Mouse (Mus musculus) kidney, embryonic 15.5 days (tissue): ENCODE measurements at regions not wholly inside any gene's neighbourhood (a gene's known extent, or its start where the extent isn't known, plus 50 kb on each side); places are given as distances from the start of the nearest gene placed in this dataset.
A peak's percentile ranks its signal among the peaks of the same experiment; 100 is the strongest.

Experiments used
- ATAC-seq: fragments of 200-750 bp; cut with Nextera tagmentation; replicated peaks from 2 replicates; pipeline ENCODE4 v1.8.0; 2017; ENCODE audit warnings: moderate TSS enrichment; ENCODE audit not compliant: low FRiP score
- H3K27ac ChIP-seq: fragments of 300-500 bp; sonication (generic); 2 replicates; pipeline ENCODE4 v1.5.1; 2015; ENCODE audit warnings: mild to moderate bottlenecking, inconsistent platforms
- H3K27me3 ChIP-seq: fragments of 300-500 bp; sonication (generic); 2 replicates; pipeline ENCODE4 v1.6.1; 2015; ENCODE audit warnings: inconsistent platforms
- H3K36me3 ChIP-seq: fragments of 300-500 bp; sonication (generic); 2 replicates; pipeline ENCODE4 v1.6.1; 2015; ENCODE audit warnings: inconsistent platforms
- H3K4me1 ChIP-seq: fragments of 300-500 bp; sonication (generic); 2 replicates; pipeline ENCODE4 v1.6.1; 2015; ENCODE audit warnings: inconsistent platforms
- H3K4me2 ChIP-seq: fragments of 300-500 bp; sonication (generic); 2 replicates; pipeline ENCODE4 v1.6.1; 2015; ENCODE audit warnings: moderate library complexity, mild to moderate bottlenecking, inconsistent platforms
- H3K4me3 ChIP-seq: fragments of 300-500 bp; sonication (generic); replicated peaks from 2 replicates; pipeline ENCODE4 v1.5.1; 2015; ENCODE audit warnings: mild to moderate bottlenecking, inconsistent platforms
- H3K9ac ChIP-seq: fragments of 300-500 bp; sonication (generic); 2 replicates; pipeline ENCODE4 v1.6.1; 2015; ENCODE audit warnings: mild to moderate bottlenecking, inconsistent platforms
- H3K9me3 ChIP-seq: fragments of 300-500 bp; sonication (generic); replicated peaks from 2 replicates; pipeline ENCODE4 v1.6.1; 2016; ENCODE audit warnings: inconsistent platforms
- WGBS: fragments of 180-500 bp; shearing (Covaris S2); methylation state at CpG from one replicate; pipeline ENCODE4 v1.1.7; 2015; ENCODE audit warnings: mixed read lengths; 5-methylcytosine and 5-hydroxymethylcytosine counted together

GRCm38 (mm10) chr10:42076711-42077110, 58.5 kb upstream of the Armc2 start:
- Histone ChIP-seq H3K4me2 (no peak overlapping the region), H3K9ac (no peak overlapping the region), H3K27me3 (no peaks in the 10 kb centered on the region), H3K27ac (no peak overlapping the region), H3K4me1 (peaks cover 18% of the 10 kb centered on the region), H3K4me3 (no peak overlapping the region), H3K9me3 (no peaks in the 10 kb centered on the region), H3K36me3 (no peaks in the 10 kb centered on the region)
- WGBS = 82% methylated on average over 4 of the region's 4 CpGs
- ATAC-seq = no peak

DNA sequence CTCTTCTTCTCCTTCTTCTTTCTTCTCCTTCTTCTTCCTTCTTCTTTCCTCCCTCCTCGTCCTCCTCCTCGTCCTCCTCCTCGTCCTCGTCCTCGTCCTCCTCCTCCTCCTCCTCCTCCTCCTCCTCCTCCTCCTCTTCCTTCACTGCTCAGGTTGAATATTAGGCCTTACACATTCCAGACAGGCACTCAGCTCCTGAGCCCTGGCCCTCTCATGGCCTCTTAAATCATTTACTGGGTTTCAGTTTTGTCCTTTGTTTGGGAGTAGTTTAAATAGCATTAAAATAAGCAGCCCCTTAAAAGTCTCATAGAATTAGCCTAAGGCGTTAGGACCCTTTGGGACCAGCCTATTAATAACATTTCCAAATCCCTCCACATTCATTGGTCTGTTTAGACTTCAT, 57.3 kb upstream of the Armc2 start:
- H3K4me3 ChIP-seq = no peak overlapping the region
- H3K36me3 ChIP-seq = no peaks in the 10 kb centered on the region
- no peak overlapping the region for H3K9ac ChIP-seq
- no peaks in the 10 kb centered on the region for H3K9me3 ChIP-seq
- no peaks in the 10 kb centered on the region for H3K27me3 ChIP-seq
- H3K4me2 ChIP-seq = no peak overlapping the region
- H3K4me1 ChIP-seq = peaks cover 26% of the 10 kb centered on the region
- H3K27ac ChIP-seq = no peak overlapping the region
- WGBS = 43% methylated on average over 6 of the region's 6 CpGs
- ATAC-seq = no peak

DNA sequence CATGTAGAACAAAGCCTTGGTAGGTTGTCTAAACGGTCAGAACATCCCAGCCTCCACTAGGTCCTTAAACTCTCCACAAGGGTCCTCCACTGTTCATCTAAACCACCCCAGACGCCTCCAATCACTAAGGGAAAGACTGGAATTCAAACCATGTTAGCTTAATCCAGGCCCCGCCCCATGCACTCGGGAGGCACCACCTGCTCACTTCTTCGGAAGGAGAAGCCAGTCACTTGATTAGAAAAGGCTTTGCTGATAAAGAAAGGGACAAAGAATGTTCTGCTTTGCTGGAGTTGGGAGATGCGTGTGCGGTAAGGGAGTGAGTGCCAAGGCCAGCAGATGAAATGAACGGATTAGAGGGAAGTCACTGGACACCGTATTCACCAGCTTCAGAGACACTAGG, 54.5 kb upstream of the Armc2 start:
- Histone ChIP-seq H3K27ac (no peak overlapping the region), H3K9me3 (no peaks in the 10 kb centered on the region), H3K4me3 (no peak overlapping the region), H3K27me3 (no peaks in the 10 kb centered on the region), H3K36me3 (no peaks in the 10 kb centered on the region), H3K4me2 (0 out of 2 replicates have a peak overlapping the region, but pooled peaks have one; percentile 20), H3K4me1 (peaks cover 26% of the 10 kb centered on the region), H3K9ac (no peak overlapping the region)
- 40% methylated on average over 9 of the region's 9 CpGs for WGBS
- ATAC-seq = 0 out of 2 replicates have a peak, but pooled peaks have one; percentile 34

GRCm38 (mm10) chr10:42072131-42072530, 53.9 kb upstream of the Armc2 start:
- Histone ChIP-seq H3K4me2 (no peak overlapping the region), H3K27ac (no peak overlapping the region), H3K4me1 (peaks cover 26% of the 10 kb centered on the region), H3K36me3 (no peaks in the 10 kb centered on the region), H3K9ac (no peak overlapping the region), H3K27me3 (no peaks in the 10 kb centered on the region), H3K4me3 (no peak overlapping the region), H3K9me3 (no peaks in the 10 kb centered on the region)
- WGBS = 50% methylated on average over 3 of the region's 3 CpGs
- ATAC-seq = no peak

- H3K4me2 ChIP-seq = no peak overlapping the region
- no peak overlapping the region for H3K4me3 ChIP-seq
- H3K27ac ChIP-seq = no peak overlapping the region
- WGBS = 48% methylated on average over 8 of the region's 8 CpGs
- H3K27me3 ChIP-seq = no peaks in the 10 kb centered on the region
- no peak overlapping the region for H3K9ac ChIP-seq
- no peak for ATAC-seq
- H3K9me3 ChIP-seq = no peaks in the 10 kb centered on the region
- no peaks in the 10 kb centered on the region for H3K36me3 ChIP-seq
- peaks cover 26% of the 10 kb centered on the region for H3K4me1 ChIP-seq
Observed at GRCm38 (mm10) chr10:42071404-42072024, 53.3 kb upstream of the Armc2 start.

DNA sequence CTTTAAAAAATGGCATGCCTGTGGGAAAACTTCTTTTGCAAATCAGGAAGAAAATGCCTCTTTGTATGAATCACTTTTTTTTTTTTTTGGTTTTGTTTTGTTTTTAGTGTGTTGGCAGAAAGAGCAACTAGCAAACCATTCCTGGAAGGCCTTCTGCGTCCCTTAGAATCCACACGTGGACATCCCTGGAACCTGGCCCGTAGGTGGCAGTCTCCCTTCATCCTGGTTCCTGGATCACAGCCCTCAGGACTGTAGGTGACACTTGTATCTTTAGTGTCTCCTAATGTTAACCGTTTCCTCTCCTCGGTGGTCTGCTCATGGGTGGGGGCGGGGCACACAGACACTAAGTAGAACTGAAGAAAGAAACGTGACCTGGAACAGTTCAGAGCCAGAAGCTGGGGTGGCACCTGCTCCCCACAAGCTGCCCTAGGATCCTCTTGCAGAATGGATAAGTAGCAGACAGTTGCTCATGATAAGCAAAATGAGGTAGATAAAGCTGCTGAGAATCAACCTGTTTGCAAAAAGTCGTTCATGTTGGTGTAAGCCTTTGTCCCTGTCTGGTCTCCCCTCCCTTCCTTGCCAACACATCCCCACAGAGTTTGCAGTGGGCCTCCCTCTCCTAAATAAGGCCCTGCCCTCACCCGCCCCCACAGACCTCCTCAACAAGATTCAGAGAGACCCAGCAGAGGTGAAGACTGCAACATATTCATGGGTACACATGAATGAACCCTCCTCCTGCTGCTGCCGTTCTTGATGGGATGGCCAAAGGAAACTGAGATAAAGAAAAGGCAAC, 52.6 kb upstream of the Armc2 start:
- Histone ChIP-seq H3K4me2 (no peak overlapping the region), H3K9ac (no peak overlapping the region), H3K9me3 (no peaks in the 10 kb centered on the region), H3K27me3 (no peaks in the 10 kb centered on the region), H3K27ac (no peak overlapping the region), H3K4me1 (peaks cover 26% of the 10 kb centered on the region), H3K4me3 (no peak overlapping the region), H3K36me3 (no peaks in the 10 kb centered on the region)
- 23% methylated on average over 10 of the region's 10 CpGs for WGBS
- ATAC-seq = peak; percentile 44; the same call in 1 of the 2 replicates

DNA sequence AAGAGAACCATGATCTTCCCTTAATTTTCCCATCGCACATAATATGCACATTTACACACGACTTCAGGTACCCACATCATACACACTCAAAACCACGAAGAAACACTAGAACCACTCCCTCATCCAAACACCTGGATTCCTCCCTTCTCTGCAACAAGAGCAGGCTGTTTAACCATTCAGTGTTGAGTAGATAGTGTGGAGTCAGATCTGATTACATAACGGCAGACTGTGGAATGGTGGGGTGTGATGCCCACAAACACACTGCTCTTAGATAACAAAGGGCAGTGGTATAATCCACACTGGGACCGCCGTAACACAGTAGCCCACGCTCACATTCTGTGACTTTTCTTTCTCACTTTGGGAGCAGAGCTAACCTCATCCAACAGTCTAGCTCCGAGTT, 51.5 kb upstream of the Armc2 start:
- 89% methylated on average over 8 of the region's 8 CpGs for WGBS
- peaks cover 26% of the 10 kb centered on the region for H3K4me1 ChIP-seq
- H3K9me3 ChIP-seq = no peaks in the 10 kb centered on the region
- H3K4me3 ChIP-seq = no peak overlapping the region
- no peaks in the 10 kb centered on the region for H3K36me3 ChIP-seq
- no peaks in the 10 kb centered on the region for H3K27me3 ChIP-seq
- H3K4me2 ChIP-seq = no peak overlapping the region
- ATAC-seq = no peak
- no peak overlapping the region for H3K27ac ChIP-seq
- H3K9ac ChIP-seq = no peak overlapping the region

DNA sequence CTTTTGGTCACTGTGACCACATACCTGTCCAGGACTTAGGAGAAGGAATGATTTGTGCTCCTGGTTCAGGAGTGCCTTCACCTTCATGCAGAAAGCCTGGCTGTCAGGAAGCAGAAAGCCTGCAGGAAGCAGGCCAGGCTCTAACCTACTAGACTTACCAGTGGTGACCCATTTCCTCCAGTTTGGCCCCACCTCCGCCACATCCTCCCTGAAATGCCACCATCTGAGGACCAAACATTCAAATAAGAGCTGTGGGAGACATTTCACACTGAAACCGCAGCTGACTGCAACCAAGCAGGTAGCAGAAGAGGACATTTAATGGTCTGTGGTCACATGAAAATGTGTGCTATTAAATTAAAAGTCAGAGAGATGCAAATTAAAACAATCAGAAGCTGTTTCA, 50.3 kb upstream of the Armc2 start:
- no peaks in the 10 kb centered on the region for H3K36me3 ChIP-seq
- H3K27ac ChIP-seq = no peak overlapping the region
- H3K4me3 ChIP-seq = no peak overlapping the region
- H3K4me2 ChIP-seq = no peak overlapping the region
- ATAC-seq = no peak
- H3K27me3 ChIP-seq = no peaks in the 10 kb centered on the region
- H3K9ac ChIP-seq = no peak overlapping the region
- no peaks in the 10 kb centered on the region for H3K9me3 ChIP-seq
- WGBS = 88% methylated on average over 2 of the region's 2 CpGs
- H3K4me1 ChIP-seq = peaks cover 25% of the 10 kb centered on the region
